Mouse (Mus musculus) midbrain, embryonic 10.5 days (tissue): ENCODE results near the gene Gm16253. TPM values are rescaled to one million over a fixed set of nuclear protein-coding genes. Genes with fewer than 3 reads are reported as not detected.

Experiments
- DNase-seq: peaks from one replicate; pipeline ENCODE4 v3.0.0-alpha.2; 2017; ENCODE audit warnings: low spot score
- H3K27ac ChIP-seq: fragments of 300-500 bp; sonication (generic); replicated peaks from 2 replicates; pipeline ENCODE4 v1.5.1; 2016; ENCODE audit warnings: mild to moderate bottlenecking
- H3K27me3 ChIP-seq: fragments of 300-500 bp; sonication (generic); 2 replicates; pipeline ENCODE4 v1.6.1; 2016; ENCODE audit warnings: low read depth, mild to moderate bottlenecking; ENCODE audit not compliant: poor library complexity, severe bottlenecking
- H3K36me3 ChIP-seq: fragments of 300-500 bp; sonication (generic); 2 replicates; pipeline ENCODE4 v1.6.1; 2016; ENCODE audit warnings: mild to moderate bottlenecking, moderate library complexity
- H3K4me1 ChIP-seq: fragments of 300-500 bp; sonication (generic); 2 replicates; pipeline ENCODE4 v1.6.1; 2016
- H3K4me3 ChIP-seq: fragments of 300-500 bp; sonication (generic); 2 replicates; pipeline ENCODE4 v1.5.1; 2016; ENCODE audit warnings: mild to moderate bottlenecking, moderate library complexity
- H3K9me3 ChIP-seq: fragments of 300-500 bp; sonication (generic); replicated peaks from 2 replicates; pipeline ENCODE4 v1.6.1; 2016; ENCODE audit warnings: mild to moderate bottlenecking
- WGBS: fragments of 180-500 bp; shearing (Covaris S2); methylation state at CpG from one replicate; pipeline ENCODE4 v1.1.7; 2016; 5-methylcytosine and 5-hydroxymethylcytosine counted together
- polyA plus RNA-seq: library from polyadenylated mRNA; unstranded; fragments of >200 nt; fragmentation: Nextera tagmentation; extraction: Ambion mirVana; gene quantifications from 2 replicates; pipeline ENCODE4 v1.2.1, GENCODE M21; 2016

The Gm16253 gene
- polyA plus RNA-seq, 1 experiment from 2014 or later = 0.62 TPM

- Histone ChIP-seq H3K4me1 (peaks cover 39% of the 10 kb centered on the region), H3K36me3 (no peaks in the 10 kb centered on the region), H3K27ac (no peak overlapping the region), H3K9me3 (no peaks in the 10 kb centered on the region), H3K4me3 (no peak overlapping the region), H3K27me3 (peaks cover 16% of the 10 kb centered on the region)
- DNase-seq = no peak
- 46% methylated on average over 6 of the region's 6 CpGs for WGBS
Observed at GRCm38 (mm10) chr3:96581141-96581540, 4.4 kb downstream of the Gm16253 start.

- peaks cover 16% of the 10 kb centered on the region for H3K27me3 ChIP-seq
- no peaks in the 10 kb centered on the region for H3K36me3 ChIP-seq
- peaks cover 31% of the 10 kb centered on the region for H3K4me1 ChIP-seq
- WGBS = 86% methylated on average over 16 of the region's 16 CpGs
- no peak overlapping the region for H3K27ac ChIP-seq
- no peak for DNase-seq
- H3K9me3 ChIP-seq = no peaks in the 10 kb centered on the region
- H3K4me3 ChIP-seq = no peak overlapping the region
Observed at GRCm38 (mm10) chr3:96581771-96582515, 5.2 kb downstream of the Gm16253 start.

- Histone ChIP-seq H3K9me3 (0 out of 2 replicates have a peak, but pooled peaks cover 2% of the 10 kb centered on the region), H3K4me3 (no peak overlapping the region), H3K36me3 (no peaks in the 10 kb centered on the region), H3K4me1 (peaks cover 22% of the 10 kb centered on the region), H3K27ac (no peak overlapping the region), H3K27me3 (peaks cover 16% of the 10 kb centered on the region)
- WGBS = 90% methylated on average over 5 of the region's 5 CpGs
- DNase-seq = no peak
Observed at GRCm38 (mm10) chr3:96583386-96583785, 6.6 kb downstream of the Gm16253 start.

GRCm38 (mm10) chr3:96590657-96591056 lies 13.9 kb downstream of the Gm16253 start:
- no peak overlapping the region for H3K4me3 ChIP-seq
- H3K27me3 ChIP-seq = peaks cover 11% of the 10 kb centered on the region
- no peaks in the 10 kb centered on the region for H3K36me3 ChIP-seq
- 0 out of 2 replicates have a peak, but pooled peaks cover 2% of the 10 kb centered on the region for H3K9me3 ChIP-seq
- 81% methylated on average over 4 of the region's 4 CpGs for WGBS
- no peak for DNase-seq
- H3K27ac ChIP-seq = no peak overlapping the region
- peaks cover 20% of the 10 kb centered on the region for H3K4me1 ChIP-seq

GRCm38 (mm10) chr3:96593374-96593773 lies 16.6 kb downstream of the Gm16253 start:
- Histone ChIP-seq H3K9me3 (no peaks in the 10 kb centered on the region), H3K27ac (peak overlapping the region; percentile 86), H3K36me3 (no peaks in the 10 kb centered on the region), H3K4me3 (peak overlapping the region; percentile 70), H3K27me3 (peaks cover 32% of the 10 kb centered on the region), H3K4me1 (peaks cover 47% of the 10 kb centered on the region)
- no peak for DNase-seq
- 2% methylated on average over 10 of the region's 10 CpGs for WGBS

GRCm38 (mm10) chr3:96593790-96594560 lies 17.2 kb downstream of the Gm16253 start, which contains the start of gene Polr3gl:
Gene Polr3gl (minus strand): TSS chr3:96594181.
- DNase-seq = peak; percentile 95
- H3K27me3 ChIP-seq = peaks cover 38% of the 10 kb centered on the region
- no peaks in the 10 kb centered on the region for H3K36me3 ChIP-seq
- H3K4me1 ChIP-seq = peaks cover 53% of the 10 kb centered on the region
- under 1% methylated on average over 38 of the region's 38 CpGs for WGBS
- no peaks in the 10 kb centered on the region for H3K9me3 ChIP-seq
- peak within 1 kb of the TSS; percentile 70 for H3K4me3 ChIP-seq
- peak within 1 kb of the TSS; percentile 86 for H3K27ac ChIP-seq

GRCm38 (mm10) chr3:96594851-96595250 lies 18.1 kb downstream of the Gm16253 start:
- Histone ChIP-seq H3K9me3 (no peaks in the 10 kb centered on the region), H3K4me3 (no peak overlapping the region), H3K27ac (no peak overlapping the region), H3K27me3 (peaks cover 46% of the 10 kb centered on the region), H3K36me3 (no peaks in the 10 kb centered on the region), H3K4me1 (peaks cover 59% of the 10 kb centered on the region)
- 77% methylated on average over 5 of the region's 5 CpGs for WGBS
- no peak for DNase-seq

GRCm38 (mm10) chr3:96595661-96596060 lies 18.9 kb downstream of the Gm16253 start:
- Histone ChIP-seq H3K27ac (no peak overlapping the region), H3K9me3 (no peaks in the 10 kb centered on the region), H3K27me3 (peaks cover 51% of the 10 kb centered on the region), H3K36me3 (no peaks in the 10 kb centered on the region), H3K4me1 (peaks cover 67% of the 10 kb centered on the region), H3K4me3 (peak overlapping the region; percentile 66)
- DNase-seq = no peak
- WGBS = 32% methylated on average over 6 of the region's 6 CpGs

- Histone ChIP-seq H3K4me3 (peak within 1 kb of the TSS; percentile 66), H3K27me3 (peaks cover 51% of the 10 kb centered on the region), H3K4me1 (peaks cover 72% of the 10 kb centered on the region), H3K36me3 (no peaks in the 10 kb centered on the region), H3K9me3 (no peaks in the 10 kb centered on the region), H3K27ac (peak within 1 kb of the TSS; percentile 89)
- under 1% methylated on average over 23 of the region's 23 CpGs for WGBS
- DNase-seq = peak; percentile 30
Observed at GRCm38 (mm10) chr3:96596228-96596707, 19.5 kb downstream of the Gm16253 start, which contains the start of gene Ankrd34a. Gene Ankrd34a (plus strand): TSS chr3:96596636.

- H3K27me3 ChIP-seq = peaks cover 51% of the 10 kb centered on the region
- no peaks in the 10 kb centered on the region for H3K36me3 ChIP-seq
- peak overlapping the region; percentile 66 for H3K4me3 ChIP-seq
- H3K27ac ChIP-seq = peak overlapping the region; percentile 89
- H3K9me3 ChIP-seq = no peaks in the 10 kb centered on the region
- 2% methylated on average over 11 of the region's 12 CpGs for WGBS
- no peak for DNase-seq
- peaks cover 78% of the 10 kb centered on the region for H3K4me1 ChIP-seq
Observed at GRCm38 (mm10) chr3:96596855-96597254, 20.1 kb downstream of the Gm16253 start.

- Histone ChIP-seq H3K9me3 (no peaks in the 10 kb centered on the region), H3K27me3 (peaks cover 51% of the 10 kb centered on the region), H3K36me3 (no peaks in the 10 kb centered on the region), H3K4me1 (peaks cover 84% of the 10 kb centered on the region), H3K27ac (peak overlapping the region; percentile 89), H3K4me3 (peak overlapping the region; percentile 66)
- whole genome bisulfite sequencing = under 1% methylated on average over 40 of the region's 40 CpGs
- DNase-seq = peak; percentile 69
Observed at GRCm38 (mm10) chr3:96597435-96597891, 20.7 kb downstream of the Gm16253 start.

- peak; percentile 85 for DNase-seq
- Histone ChIP-seq H3K36me3 (0 out of 2 replicates have a peak, but pooled peaks cover 2% of the 10 kb centered on the region), H3K4me1 (peaks cover 84% of the 10 kb centered on the region), H3K4me3 (peak overlapping the region; percentile 66), H3K27me3 (peaks cover 51% of the 10 kb centered on the region), H3K27ac (peak overlapping the region; percentile 89), H3K9me3 (no peaks in the 10 kb centered on the region)
- WGBS = under 1% methylated on average over 54 of the region's 54 CpGs
Observed at GRCm38 (mm10) chr3:96598156-96599068, 21.6 kb downstream of the Gm16253 start.
